Mouse (Mus musculus): ENCODE results near the gene Ttll12. TPM values are rescaled to one million over a fixed set of nuclear protein-coding genes. Genes with fewer than 3 reads are reported as not detected.

Ttll12 gene
- 10 to 100 TPM; 12.2 to 14.2 TPM for polyA plus RNA-seq (2017; shearing (Covaris generic))

DNA sequence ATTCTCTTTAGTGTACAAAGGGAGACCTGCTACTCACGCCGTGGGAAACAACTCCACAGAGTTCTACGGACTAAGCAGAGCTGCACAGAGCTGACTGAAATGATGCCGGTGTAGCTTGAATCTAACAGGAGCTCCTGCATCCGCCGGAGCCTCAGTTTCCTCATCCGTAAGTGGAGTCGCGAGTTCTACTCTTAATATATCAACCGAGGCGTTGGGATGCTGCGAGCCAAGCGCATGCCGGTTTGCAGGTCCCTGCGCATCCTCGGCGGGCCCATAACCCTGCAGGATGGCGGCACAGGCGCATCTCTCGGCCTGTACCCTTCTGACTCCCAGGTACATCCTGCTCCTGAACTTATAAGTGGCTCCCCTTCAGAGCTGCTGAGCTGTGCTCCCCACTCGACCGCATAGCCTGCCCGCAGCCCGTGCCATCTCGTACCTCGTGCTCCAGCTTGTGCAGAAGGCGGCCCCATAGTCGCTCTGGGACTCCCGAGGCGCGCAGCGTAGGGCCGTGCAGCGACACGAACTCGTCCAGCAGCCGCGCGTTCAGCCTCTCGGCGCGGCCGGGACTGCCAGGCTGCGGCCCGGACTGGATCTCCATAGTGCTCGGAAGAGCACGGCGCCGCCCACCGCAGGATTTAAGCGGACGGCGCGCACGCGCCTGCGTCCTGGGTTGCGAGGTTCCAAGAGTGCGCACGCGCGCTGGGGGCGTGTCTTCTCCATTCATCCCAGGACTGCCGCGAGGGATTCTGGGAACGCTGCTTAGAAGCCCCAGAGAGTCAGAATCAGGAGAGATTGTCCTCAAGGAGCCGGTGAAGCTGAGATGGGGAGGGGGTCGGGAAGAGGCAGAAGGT is at the start of gene Ttll12:
Gene Ttll12, minus strand, starts transcription at position 645 of the 851 bp plus-strand sequence.
- peak; percentile 87 for ATAC-seq

- no peak for ATAC-seq
Measured at GRCm38 (mm10) chr15:83642518-83642917, 47.6 kb upstream of the Ttll12 start.

DNA sequence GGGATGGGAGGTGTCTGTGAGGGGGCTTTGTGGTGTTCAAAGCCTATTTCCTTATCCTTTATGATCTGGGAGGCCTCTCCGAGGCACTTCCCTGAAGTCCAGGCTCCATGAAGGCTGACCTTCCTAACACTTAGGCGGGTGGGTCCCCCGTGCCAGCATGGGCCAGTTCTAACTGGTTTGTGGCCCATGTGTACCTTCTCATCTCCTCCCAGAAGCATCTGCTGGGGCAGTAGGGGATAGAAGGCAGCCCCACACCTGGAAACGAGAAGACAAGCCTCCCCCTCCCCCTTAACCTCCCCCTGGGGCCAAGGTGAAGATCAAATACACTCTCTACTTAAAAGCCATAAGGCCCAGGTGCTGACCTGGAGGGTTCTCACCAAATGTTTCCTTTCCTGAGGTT is 45.3 kb upstream of the Ttll12 start:
- no peak for ATAC-seq

GRCm38 (mm10) chr15:83639160-83639559 is 44.2 kb upstream of the Ttll12 start:
- no peak for ATAC-seq

DNA sequence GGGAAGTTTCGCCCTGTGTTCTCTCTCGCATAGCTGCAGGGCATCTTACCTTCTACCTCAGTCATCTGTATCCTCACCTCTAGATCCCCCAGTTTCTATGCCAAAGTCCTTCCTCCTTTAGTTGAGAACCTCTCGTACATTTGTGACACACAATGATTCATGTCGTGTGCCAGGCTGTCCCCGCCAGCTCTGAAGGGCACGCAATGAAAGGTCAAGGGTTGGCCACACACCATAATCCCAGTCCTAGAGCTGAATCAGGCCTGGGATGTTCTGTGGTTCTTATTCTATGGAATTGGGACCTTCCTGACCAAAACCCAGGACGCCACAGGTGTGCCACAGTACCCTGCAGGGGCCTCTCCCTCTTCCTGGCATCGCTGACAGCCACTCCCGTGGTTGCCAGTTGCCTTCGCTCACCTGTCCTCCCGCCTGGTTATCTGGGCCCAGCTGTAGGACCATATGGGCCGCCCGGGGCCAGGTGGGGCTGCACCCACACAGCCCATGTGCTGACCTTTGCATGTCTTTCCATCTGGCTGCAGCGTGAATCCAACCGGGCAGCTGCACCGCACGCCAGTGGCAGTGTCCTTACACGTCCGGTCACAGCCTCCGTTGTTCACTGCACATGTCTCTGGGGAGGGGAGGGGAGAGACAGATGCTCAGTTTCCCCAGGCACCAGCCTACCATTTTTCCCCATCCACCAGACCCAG is 43.4 kb upstream of the Ttll12 start:
- ATAC-seq: no peak

DNA sequence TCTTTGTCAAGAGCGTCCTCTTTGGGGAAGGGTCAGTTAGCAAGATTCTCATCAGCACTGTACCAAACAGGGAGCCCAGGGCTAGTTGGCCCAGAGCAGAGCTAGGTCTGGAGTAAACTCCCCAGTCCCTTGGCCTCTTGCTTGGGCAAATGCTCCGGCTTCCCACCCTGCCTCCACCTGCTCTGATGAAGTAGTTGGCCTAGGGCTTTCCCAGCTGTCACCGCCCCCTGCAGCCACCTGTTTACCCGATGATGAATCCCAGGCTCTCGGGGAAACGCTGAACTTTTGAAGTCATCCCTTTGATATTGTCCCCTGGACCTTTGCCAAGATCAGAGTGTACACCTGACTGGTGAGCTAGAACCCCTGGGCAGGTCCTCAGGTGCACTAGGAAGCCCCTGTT is 41.8 kb upstream of the Ttll12 start:
- no peak for ATAC-seq

DNA sequence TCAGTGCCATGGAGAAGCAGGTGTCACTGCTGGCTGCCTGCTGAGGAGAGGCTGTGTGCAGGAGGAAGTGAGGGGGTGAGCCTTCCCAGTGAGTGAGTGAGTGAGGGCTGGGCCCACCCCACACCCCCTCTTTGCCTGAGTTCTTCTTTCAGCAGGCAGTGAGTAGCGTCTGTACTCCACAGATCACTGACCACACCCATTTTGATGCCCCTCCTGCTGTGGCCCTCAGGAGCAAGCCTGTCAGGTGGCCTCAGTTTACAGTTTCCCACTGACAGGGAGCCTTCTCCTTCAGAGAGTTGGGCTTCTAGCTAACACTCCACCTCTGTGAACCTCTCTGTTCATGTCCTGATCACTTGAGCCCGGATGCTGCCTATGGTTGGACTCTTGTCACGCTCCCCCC is 40.3 kb upstream of the Ttll12 start:
- no peak for ATAC-seq

DNA sequence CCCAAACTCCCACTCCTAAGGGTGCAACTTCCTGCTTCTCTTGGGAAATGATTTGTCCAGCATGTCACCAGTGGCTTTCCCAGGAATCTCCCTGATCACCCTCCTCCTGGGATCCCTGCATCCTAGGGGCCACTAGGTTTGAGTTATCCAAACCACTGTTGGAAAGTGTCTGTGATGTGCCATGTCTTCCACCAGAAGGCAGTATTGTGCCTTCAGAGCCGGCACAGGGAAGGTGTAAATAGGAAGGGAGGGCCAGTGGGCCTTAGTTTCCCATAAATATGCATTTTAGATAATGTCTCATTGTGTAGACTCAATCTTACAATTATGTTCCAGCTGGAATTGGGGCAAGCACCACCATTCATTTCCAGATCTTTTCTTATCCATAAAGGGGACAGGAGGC is 39.1 kb upstream of the Ttll12 start:
- ATAC-seq: no peak

GRCm38 (mm10) chr15:83631071-83631470 is 36.1 kb upstream of the Ttll12 start:
- no peak for ATAC-seq

GRCm38 (mm10) chr15:83629716-83630115 is 34.8 kb upstream of the Ttll12 start:
- ATAC-seq: no peak

DNA sequence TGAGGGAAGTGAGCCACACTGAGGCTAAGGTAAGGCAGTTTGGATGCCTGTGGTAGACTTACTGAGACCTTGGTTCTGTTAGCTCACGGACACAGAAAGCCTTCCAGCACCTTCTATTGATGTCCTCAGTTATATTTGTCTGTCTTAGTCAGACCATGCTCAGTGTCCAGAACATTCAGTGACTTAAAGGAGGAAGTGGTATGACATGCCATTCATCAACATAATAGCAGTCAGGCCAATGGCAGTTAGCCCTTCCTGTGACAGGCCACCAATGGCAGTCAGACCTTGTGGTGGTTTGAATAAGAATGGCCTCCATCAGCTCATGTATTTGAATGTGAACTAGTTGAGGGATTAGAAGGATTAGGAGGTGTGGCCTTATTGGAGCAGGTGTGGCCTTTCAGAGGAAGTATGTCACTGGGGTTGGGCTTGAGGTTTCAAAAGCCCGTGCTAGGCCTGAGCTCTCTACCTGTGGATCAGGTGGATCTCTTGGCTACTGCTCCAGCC is 31.2 kb upstream of the Ttll12 start:
- no peak for ATAC-seq

DNA sequence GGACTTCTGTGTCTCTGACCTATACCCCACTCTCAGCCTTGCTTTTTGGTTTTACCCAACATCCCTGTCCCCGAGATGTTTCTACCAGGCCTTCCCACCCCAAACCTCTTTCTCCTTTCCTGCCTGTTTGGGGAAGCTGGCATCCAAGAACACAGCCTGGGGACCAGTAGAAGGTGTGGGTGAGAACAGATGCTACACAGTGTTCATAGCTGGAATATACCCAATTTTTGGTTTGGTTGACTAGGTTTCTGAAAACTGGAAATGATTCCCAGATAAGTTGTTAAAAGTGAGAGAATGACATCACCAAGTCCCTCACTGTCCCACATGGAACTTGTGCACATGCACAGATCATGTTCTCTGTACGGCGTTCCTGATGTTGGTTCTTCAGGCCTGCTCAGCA is 20.3 kb upstream of the Ttll12 start:
- ATAC-seq: no peak

DNA sequence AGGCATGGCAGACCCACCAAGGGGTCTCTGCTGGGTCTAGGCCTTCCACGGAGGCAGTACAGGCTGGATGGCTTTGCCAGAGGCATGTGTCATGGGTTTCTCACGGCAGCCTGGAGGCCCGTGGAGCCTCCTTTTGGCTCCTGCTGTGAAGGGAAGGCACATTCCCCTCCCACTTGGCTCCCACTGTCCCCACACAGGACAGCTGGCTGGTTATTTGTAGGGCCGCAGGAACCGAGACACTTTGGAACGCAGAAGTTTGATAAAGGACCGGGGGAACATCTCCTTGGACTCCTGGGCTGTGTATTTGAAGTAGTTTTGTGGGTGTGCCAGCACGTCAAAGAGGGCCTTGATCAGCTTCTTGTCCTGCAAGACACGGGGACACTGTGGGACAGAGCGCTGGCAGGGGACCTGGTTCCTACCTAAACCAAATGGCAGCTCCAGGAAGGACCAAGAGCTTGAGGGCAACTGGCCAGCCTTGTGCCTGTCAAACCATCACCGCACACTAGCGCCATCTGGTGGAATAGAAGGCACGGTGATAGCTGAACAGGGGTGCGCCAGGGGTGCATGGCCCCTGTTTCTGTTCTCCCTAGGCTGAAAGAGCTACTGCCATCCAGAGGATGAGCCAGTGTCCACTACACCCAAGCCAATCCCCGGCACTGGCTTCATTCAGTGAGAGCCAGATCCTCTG is 12.3 kb upstream of the Ttll12 start:
- ATAC-seq: no peak

GRCm38 (mm10) chr15:83606700-83607099 is 11.7 kb upstream of the Ttll12 start:
- no peak for ATAC-seq

- ATAC-seq: no peak
Measured at GRCm38 (mm10) chr15:83606216-83606615, 11.3 kb upstream of the Ttll12 start.

- ATAC-seq: no peak
Measured at GRCm38 (mm10) chr15:83603426-83603825, 8.5 kb upstream of the Ttll12 start.

DNA sequence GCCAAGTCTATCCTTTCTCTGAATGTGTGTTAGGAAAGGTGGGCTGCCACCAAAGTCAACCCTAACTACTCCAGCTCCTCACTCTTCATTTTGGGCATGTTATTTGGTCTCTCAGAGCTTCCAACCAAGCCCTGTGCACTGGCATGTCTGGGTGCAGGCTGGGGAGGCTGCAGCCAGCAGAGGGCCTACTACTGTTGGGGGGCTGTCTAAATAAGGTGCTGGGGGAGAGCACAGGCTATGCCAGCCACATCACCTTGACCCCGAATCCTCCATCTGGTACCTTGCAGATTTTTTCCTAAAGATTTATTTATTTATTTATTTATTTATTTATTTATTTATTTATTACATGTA is 8.1 kb upstream of the Ttll12 start:
- ATAC-seq: peak; percentile 40

DNA sequence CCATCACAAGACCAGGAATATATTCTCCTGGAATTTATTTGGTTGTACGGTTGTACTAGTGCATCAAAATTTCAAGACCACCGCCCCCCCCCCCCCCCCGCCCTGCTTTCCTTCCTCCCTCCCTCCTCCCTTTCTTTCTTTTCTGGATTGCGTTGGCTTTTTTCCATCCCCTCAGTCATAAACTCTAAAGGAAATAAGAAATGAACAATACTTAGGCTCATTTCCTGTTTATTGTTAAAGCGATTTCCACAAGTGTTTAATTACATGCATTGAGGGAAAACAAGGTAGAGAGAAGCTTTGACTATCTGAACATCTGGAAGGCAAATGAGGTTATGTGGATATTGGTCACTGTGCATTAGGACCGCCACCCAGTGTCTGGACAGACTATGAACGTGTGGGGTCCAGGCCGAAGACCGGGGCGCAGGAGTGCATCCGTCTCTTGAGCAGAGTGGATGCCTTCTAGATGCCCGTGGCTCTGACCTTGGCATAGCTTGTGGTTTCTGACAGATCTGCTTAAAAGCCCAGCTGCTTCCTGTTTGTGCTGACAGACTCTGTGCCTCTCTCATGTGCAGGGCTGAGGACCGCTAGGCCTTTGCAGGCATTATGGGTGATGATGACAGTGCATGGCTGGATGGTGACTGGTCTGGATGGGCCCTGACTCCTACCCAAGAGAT is 7.6 kb upstream of the Ttll12 start:
- ATAC-seq: peak; percentile 90

- ATAC-seq: no peak
Measured at GRCm38 (mm10) chr15:83601185-83601584, 6.2 kb upstream of the Ttll12 start.

DNA sequence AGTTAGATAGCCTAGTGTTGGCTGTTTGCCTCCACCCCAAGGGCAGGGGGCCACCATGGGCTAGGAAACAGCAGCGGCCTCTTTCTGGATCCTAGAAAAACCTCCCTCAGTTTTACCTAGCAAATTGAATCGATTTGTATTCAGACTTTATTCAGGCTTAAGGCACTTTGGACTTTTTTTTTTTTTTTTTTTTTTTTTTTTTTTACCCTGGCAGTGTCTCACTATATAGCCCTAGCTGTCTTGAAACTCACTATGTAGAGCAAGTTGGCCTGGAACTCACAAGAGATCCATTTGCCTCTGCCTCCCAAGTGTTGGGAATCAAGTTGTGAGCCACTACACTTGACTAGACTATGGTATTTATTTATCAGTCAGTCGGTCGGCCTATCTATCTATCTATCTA is 1.9 kb upstream of the Ttll12 start:
- ATAC-seq: no peak

- no peak for ATAC-seq
Measured at GRCm38 (mm10) chr15:83595364-83595711, 381 bp upstream of the Ttll12 start.

GRCm38 (mm10) chr15:83593702-83594512 is 1.1 kb downstream of the Ttll12 start:
- ATAC-seq: peak; percentile 4

Measured in activated CD4-positive, CD25-positive, alpha-beta regulatory T cell, adult 4 months (primary cell).